Mouse (Mus musculus): ENCODE data around the gene Gm49322.

- no peak for TF ChIP-seq POLR2A (IDR thresholded peaks at IDR 0.05; ENCODE audit: low read depth, low read length)
- no peak for TF ChIP-seq CTCF (IDR thresholded peaks at IDR 0.05; ENCODE audit: extremely low read depth, insufficient read length, insufficient replicate concordance, low read depth, low read length)
These were observed 15.8 kb downstream of the Gm49322 start for GRCm38 (mm10) chr10:80621690-80621939.

Data from small intestine, adult 2 months (tissue).